Comparison of ENCODE assay signal across 10 mouse cellular contexts in genomic region chr12:24832438-24832837, GRCm38 (mm10). TPM values are rescaled to one million over a fixed set of nuclear protein-coding genes. Genes with fewer than 3 reads are reported as not detected.
DNase-seq lines count a peak whose midpoint lies in the region; ATAC-seq and TF ChIP-seq lines count a peak whose summit lies in the region.
"Had no signal": no experiment of that assay in that cellular context is flagged by ENCODE, and none has a peak within 500 bp of the region (broad histone marks: within the 10 kb centered on the region; RNA-seq: fewer than 3 reads in every experiment).

No protein-coding gene starts in this region.

- no peaks in the 10 kb centered on the region for H3K9me3 ChIP-seq in hindbrain, embryonic 11.5 days (ENCODE audit: control insufficient read depth, low read length)
- no peaks in the 10 kb centered on the region for H3K9me3 ChIP-seq in midbrain, embryonic 12.5 days

- no peaks in the 10 kb centered on the region for H3K4me1 ChIP-seq in kidney, adult 2 months (ENCODE audit: control insufficient read depth, insufficient read depth, low read length)
- H3K4me1 ChIP-seq in cortical plate, adult 2 months (ENCODE audit: control insufficient read depth, insufficient read depth, low read length), result peaks cover 7% of the 10 kb centered on the region
- no peaks in the 10 kb centered on the region for H3K4me1 ChIP-seq in hindbrain, embryonic 11.5 days (replicated peaks; ENCODE audit: control insufficient read depth, insufficient read depth, low read length)
- H3K4me1 ChIP-seq in midbrain, embryonic 12.5 days, result peaks cover 33% of the 10 kb centered on the region

- WGBS in kidney, adult 2 months, result 47% methylated on average over 2 of the region's 2 CpGs
- 26% methylated on average over 2 of the region's 2 CpGs for WGBS in hindbrain, embryonic 11.5 days
- 21% methylated on average over 2 of the region's 2 CpGs for WGBS in midbrain, embryonic 12.5 days

- no peak for TF ChIP-seq CTCF in kidney, adult 2 months (conservative IDR thresholded peaks at IDR 0.05; ENCODE audit: insufficient read depth, insufficient read length, low read depth, low read length)
- no peak for TF ChIP-seq CTCF in cortical plate, adult 2 months (IDR thresholded peaks at IDR 0.05; ENCODE audit: extremely low read depth, insufficient read depth, low read length)

- peak overlapping the region; percentile 56 for H3K4me2 ChIP-seq in hindbrain, embryonic 11.5 days (replicated peaks; ENCODE audit: low read depth, low read length)
- peak overlapping the region; percentile 79 for H3K4me2 ChIP-seq in midbrain, embryonic 12.5 days (replicated peaks)

- no peak overlapping the region for H3K27ac ChIP-seq in kidney, adult 2 months (ENCODE audit: insufficient read depth, low read depth, low read length)
- no peak overlapping the region for H3K27ac ChIP-seq in cortical plate, adult 2 months (ENCODE audit: insufficient read depth, low read length)
- no peak overlapping the region for H3K27ac ChIP-seq in hindbrain, embryonic 11.5 days (ENCODE audit: low read depth, low read length)
- H3K27ac ChIP-seq in midbrain, embryonic 12.5 days (replicated peaks), result peak overlapping the region; percentile 99; the same call in 1 of the 2 replicates

- H3K9ac ChIP-seq in hindbrain, embryonic 11.5 days (ENCODE audit: low read depth, low read length), result peak overlapping the region; percentile 93; the same call in 1 of the 2 replicates
- peak overlapping the region; percentile 94 for H3K9ac ChIP-seq in midbrain, embryonic 12.5 days (replicated peaks)

- no peak for DNase-seq in kidney, adult 2 months
- no peak for DNase-seq in kidney, adult 9 months
- no peak for DNase-seq in hindbrain, embryonic 11.5 days (ENCODE audit: low spot score)
- DNase-seq in thymus, postnatal 4 days, result no peak
- no peak for DNase-seq in left cerebral cortex, postnatal 25 days (ENCODE audit: low spot score in 2 of 2)
- no peak for DNase-seq in testis, postnatal 14 days (ENCODE audit: low spot score)
- DNase-seq: lung, adult 18-20 months had no signal

- intact Hi-C loops in left cerebral cortex, postnatal 25 days (cut with DNase I), result loop anchor here (10.0 kb wide), 1 partner anchor 112 kb away; no protein-coding TSS in a partner anchor

- H3K27me3 ChIP-seq in kidney, adult 2 months (replicated peaks; ENCODE audit: control insufficient read depth, insufficient read depth, low read length), result no peaks in the 10 kb centered on the region
- H3K27me3 ChIP-seq in hindbrain, embryonic 11.5 days (ENCODE audit: control insufficient read depth, insufficient read depth, low read length), result no peaks in the 10 kb centered on the region
- H3K27me3 ChIP-seq in midbrain, embryonic 12.5 days, result no peaks in the 10 kb centered on the region
- H3K27me3 ChIP-seq: Patski had no signal

- ATAC-seq in hindbrain, embryonic 11.5 days (ENCODE audit: low FRiP score), result no peak
- no peak for ATAC-seq in midbrain, embryonic 12.5 days (ENCODE audit: low FRiP score, low read depth)

- no peaks in the 10 kb centered on the region for H3K36me3 ChIP-seq in kidney, adult 2 months (ENCODE audit: control insufficient read depth, insufficient read depth, low read length)
- H3K36me3 ChIP-seq in hindbrain, embryonic 11.5 days (ENCODE audit: control insufficient read depth, insufficient read depth, low read length), result no peaks in the 10 kb centered on the region
- no peaks in the 10 kb centered on the region for H3K36me3 ChIP-seq in midbrain, embryonic 12.5 days

- no peak for TF ChIP-seq POLR2A in kidney, adult 2 months (IDR thresholded peaks at IDR 0.05; ENCODE audit: low read depth, low read length)
- no peak for TF ChIP-seq POLR2A in cortical plate, adult 2 months (IDR thresholded peaks at IDR 0.05; ENCODE audit: extremely low read depth, insufficient read depth, low read length)

- H3K4me3 ChIP-seq in kidney, adult 2 months (ENCODE audit: insufficient read depth, low read depth, low read length), result peak overlapping the region; percentile 95
- peak overlapping the region; percentile 85 for H3K4me3 ChIP-seq in cortical plate, adult 2 months (ENCODE audit: insufficient read depth, low read length)
- H3K4me3 ChIP-seq in hindbrain, embryonic 11.5 days (ENCODE audit: low read depth, low read length), result peak overlapping the region; percentile 87
- peak overlapping the region; percentile 70 for H3K4me3 ChIP-seq in midbrain, embryonic 12.5 days

RNA-seq across cellular contexts. Expression of gene Mboat2, which starts 1.8 kb away (rescaled TPM):
- 5.2 and 6.2 TPM in 2 replicates for polyA plus RNA-seq in kidney, adult 2 months (2012; rRNA removed)
- 27.9 and 28.8 TPM in 2 replicates for polyA plus RNA-seq in cortical plate, adult 2 months (2012; rRNA removed)
- 59.5 and 61.2 TPM in 2 replicates for polyA plus RNA-seq in hindbrain, embryonic 11.5 days (2014; fragmentation: Nextera tagmentation; extraction: Ambion mirVana)
- 66.7 and 69.5 TPM in 2 replicates for polyA plus RNA-seq in midbrain, embryonic 12.5 days (2016; fragmentation: Nextera tagmentation; extraction: Ambion mirVana)
- 10 to 100 TPM; 68.9 to 84.2 TPM for total RNA-seq in left cerebral cortex, postnatal 25 days (2021)
